Mouse (Mus musculus): ENCODE measurements at regions not wholly inside any gene's neighbourhood (a gene's known extent, or its start where the extent isn't known, plus 50 kb on each side); places are given as distances from the start of the nearest gene placed in this dataset.

GRCm38 (mm10) chr13:90480484-90480883 lies 391.1 kb upstream of the Xrcc4 start:
- TF ChIP-seq EP300 (IDR thresholded peaks at IDR 0.05; ENCODE audit: insufficient read depth, low read depth, low read length) (no peak), CTCF (IDR thresholded peaks at IDR 0.05) (no peak), POLR2A (IDR thresholded peaks at IDR 0.05; ENCODE audit: insufficient read depth, low read depth, low read length) (no peak)
